In the genomic region with DNA sequence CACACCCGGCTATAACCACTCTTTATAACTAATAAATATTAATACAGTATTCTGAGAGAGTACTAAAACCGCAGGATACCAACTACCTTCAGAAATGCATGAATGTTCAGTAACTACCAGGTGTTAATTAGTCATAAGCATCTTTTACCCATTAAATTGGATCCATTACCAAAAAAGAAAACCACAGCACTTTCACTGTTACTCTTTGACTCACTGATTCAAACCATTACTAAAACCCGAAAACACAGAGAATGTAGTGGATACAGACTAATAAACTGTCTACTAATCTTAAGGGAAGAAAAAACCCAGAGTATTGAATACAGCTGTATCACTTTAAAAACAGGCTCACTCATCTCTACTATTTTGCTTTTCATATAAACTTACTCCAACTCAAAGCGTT, we compare ENCODE assay signal across 32 mouse cellular contexts.
"Had no signal": no experiment of that assay in that cellular context is flagged by ENCODE, and none has a peak within 500 bp of the region (broad histone marks: within the 10 kb centered on the region; RNA-seq: fewer than 3 reads in every experiment).

No protein-coding gene starts in this region.

- H3K4me3 ChIP-seq: limb, embryonic 10.5 days; limb, embryonic 12.5 days; limb, embryonic 13.5 days; limb, embryonic 15.5 days; liver, embryonic 12.5 days; liver, embryonic 13.5 days; liver, embryonic 15.5 days; lung, embryonic 15.5 days; megakaryocyte, embryonic 14.5 days; midbrain, embryonic 10.5 days; midbrain, embryonic 12.5 days; midbrain, embryonic 13.5 days; midbrain, embryonic 15.5 days; myocyte; neural tube, embryonic 12.5 days had no signal

- DNase-seq: left cerebral cortex, postnatal 4 days; liver; liver, embryonic 13.5 days; liver, postnatal 0 days; lung, adult 18-20 months; lung, adult 2 months; lung, embryonic 14.5 days; lung, postnatal 10 days; lung, postnatal 14 days; lung, postnatal 36 days; lung, postnatal 4 days; midbrain, embryonic 14.5 days had no signal

- H3K4me2 ChIP-seq: limb, embryonic 12.5 days; limb, embryonic 13.5 days; limb, embryonic 15.5 days; liver, embryonic 11.5 days; liver, embryonic 12.5 days; liver, embryonic 13.5 days; liver, embryonic 15.5 days; lung, embryonic 14.5 days; lung, embryonic 15.5 days; midbrain, embryonic 11.5 days; midbrain, embryonic 12.5 days; midbrain, embryonic 13.5 days; midbrain, embryonic 15.5 days; neural tube, embryonic 12.5 days had no signal

- H3K9me3 ChIP-seq: limb, embryonic 10.5 days; limb, embryonic 12.5 days; limb, embryonic 13.5 days; limb, embryonic 15.5 days; liver, embryonic 12.5 days; liver, embryonic 13.5 days; liver, embryonic 15.5 days; lung, embryonic 15.5 days; megakaryocyte, embryonic 14.5 days; midbrain, embryonic 10.5 days; midbrain, embryonic 12.5 days; midbrain, embryonic 13.5 days; midbrain, embryonic 15.5 days; neural tube, embryonic 12.5 days had no signal

- H3K4me1 ChIP-seq: limb, embryonic 10.5 days; limb, embryonic 12.5 days; limb, embryonic 13.5 days; limb, embryonic 15.5 days; liver, embryonic 12.5 days; liver, embryonic 13.5 days; liver, embryonic 15.5 days; lung, embryonic 15.5 days; midbrain, embryonic 10.5 days; midbrain, embryonic 12.5 days; midbrain, embryonic 13.5 days; midbrain, embryonic 15.5 days; neural tube, embryonic 12.5 days had no signal

- H3K27ac ChIP-seq: limb, embryonic 10.5 days; limb, embryonic 12.5 days; limb, embryonic 13.5 days; limb, embryonic 15.5 days; liver, embryonic 12.5 days; liver, embryonic 13.5 days; liver, embryonic 14.5 days; liver, embryonic 15.5 days; lung, embryonic 15.5 days; macrophage; midbrain, embryonic 10.5 days; midbrain, embryonic 12.5 days; midbrain, embryonic 13.5 days; midbrain, embryonic 15.5 days; neural tube, embryonic 12.5 days had no signal

- H3K27me3 ChIP-seq: limb, embryonic 12.5 days; limb, embryonic 13.5 days; limb, embryonic 15.5 days; liver, embryonic 12.5 days; liver, embryonic 13.5 days; liver, embryonic 15.5 days; lung, embryonic 15.5 days; megakaryocyte, embryonic 14.5 days; midbrain, embryonic 12.5 days; midbrain, embryonic 13.5 days; midbrain, embryonic 15.5 days; neural tube, embryonic 12.5 days had no signal

- ATAC-seq: liver, embryonic 12.5 days; liver, postnatal 0 days; lung, postnatal 0 days; midbrain, embryonic 13.5 days; midbrain, embryonic 15.5 days; midbrain, embryonic 16.5 days had no signal

- H3K9ac ChIP-seq: limb, embryonic 12.5 days; limb, embryonic 13.5 days; limb, embryonic 15.5 days; liver, embryonic 12.5 days; liver, embryonic 13.5 days; liver, embryonic 14.5 days; liver, embryonic 15.5 days; liver, postnatal 0 days; lung, embryonic 14.5 days; lung, embryonic 15.5 days; midbrain, embryonic 12.5 days; midbrain, embryonic 13.5 days; midbrain, embryonic 15.5 days; neural tube, embryonic 12.5 days had no signal
